Mouse (Mus musculus) olfactory bulb, adult 2 months (tissue): ENCODE measurements at regions not wholly inside any gene's neighbourhood (a gene's known extent, or its start where the extent isn't known, plus 50 kb on each side); places are given as distances from the start of the nearest gene placed in this dataset.

ENCODE experiments used
- CTCF ChIP-seq: fragments of 200-500 bp; IDR thresholded peaks from 2 replicates; pipeline ENCODE4 v1.5.1; 2012; ENCODE audit warnings: low read depth, mild to moderate bottlenecking, low read length, moderate library complexity; ENCODE audit not compliant: insufficient read depth
- POLR2A ChIP-seq: fragments of 200-500 bp; IDR thresholded peaks from 2 replicates; pipeline ENCODE4 v1.6.1; 2012; ENCODE audit warnings: mild to moderate bottlenecking, low read depth, low read length, moderate library complexity; ENCODE audit not compliant: insufficient read depth

DNA sequence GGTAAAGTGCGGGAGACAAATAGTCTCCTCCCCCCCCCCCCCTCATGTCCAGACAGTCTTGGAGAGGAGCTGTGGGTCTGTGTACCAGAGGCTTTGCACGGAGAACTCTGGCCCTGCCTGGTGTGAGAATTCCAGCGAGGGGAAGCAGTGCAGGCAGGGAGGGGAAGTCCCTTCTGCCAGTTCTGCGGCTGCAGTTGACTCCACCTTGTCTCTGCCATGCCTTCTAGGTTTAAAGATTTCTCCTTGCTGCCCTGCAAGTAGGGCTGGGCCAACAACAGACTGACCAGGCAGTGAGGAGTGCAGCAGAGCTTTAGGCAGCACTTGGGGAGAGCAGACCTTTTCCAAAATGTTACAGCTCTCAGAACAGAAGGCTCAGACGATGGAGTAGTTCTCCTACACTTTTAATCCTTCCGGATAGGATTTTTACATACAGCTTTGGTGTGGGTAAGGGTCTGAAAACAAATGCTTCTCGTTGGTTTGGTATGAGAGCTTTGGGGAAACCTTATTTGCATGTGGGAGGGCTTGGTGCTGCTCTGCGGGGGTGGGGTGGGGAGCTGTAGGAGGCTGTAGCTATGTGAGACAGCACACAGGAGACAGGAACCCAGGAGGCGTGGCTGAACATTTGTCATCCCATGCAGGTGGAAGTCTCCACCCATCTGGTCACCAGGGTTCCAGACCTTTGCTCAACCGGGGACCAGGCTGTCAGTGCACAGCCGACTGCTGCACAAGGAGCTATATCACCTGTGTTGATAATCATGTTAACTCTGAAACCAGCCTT, 96.8 kb upstream of the Ctso start:
- TF ChIP-seq POLR2A: no peak
- no peak for TF ChIP-seq CTCF
